Mouse (Mus musculus): ENCODE data around the gene Manba.

Gene Manba

DNA sequence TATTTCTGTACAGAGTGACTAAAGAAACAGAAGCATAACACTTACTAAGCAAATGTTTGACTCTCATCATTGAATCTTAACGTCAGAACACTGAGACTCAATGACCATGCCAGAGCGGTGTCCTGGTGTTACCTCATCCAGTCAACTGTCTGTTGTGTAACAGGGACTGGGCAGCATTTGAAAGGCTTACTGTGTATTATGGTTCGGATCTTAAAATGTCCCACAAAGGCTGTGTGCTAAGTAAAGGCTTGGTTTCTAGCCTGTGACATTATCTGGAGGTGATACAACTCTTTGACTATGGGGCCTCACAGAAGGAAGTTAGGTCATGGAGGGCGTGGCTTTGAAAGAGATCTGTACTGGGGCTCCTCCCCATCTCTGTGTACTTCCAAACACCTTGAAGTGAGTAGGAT lies 101.1 kb downstream of the Manba start:
- no peak for DNase-seq

DNA sequence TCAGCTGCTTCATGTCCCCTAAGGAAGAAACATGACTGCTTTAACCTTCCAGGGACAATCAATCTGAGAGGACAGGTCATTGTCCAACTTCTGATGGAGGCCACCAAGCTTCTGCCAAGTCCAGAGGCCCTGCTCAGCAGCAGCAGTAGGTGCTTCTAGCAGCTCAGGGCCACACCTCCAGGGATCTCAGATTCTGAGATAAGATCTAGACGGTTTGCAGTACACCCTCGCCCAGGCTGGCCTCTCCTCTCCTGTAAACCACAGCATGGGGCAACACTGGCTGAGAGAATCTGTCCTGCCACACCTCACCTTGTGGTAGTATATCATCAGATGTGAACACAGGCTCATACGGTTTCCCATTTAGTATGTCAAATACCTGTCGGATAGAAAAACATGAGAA lies 105.1 kb downstream of the Manba start:
- DNase-seq: no peak

DNA sequence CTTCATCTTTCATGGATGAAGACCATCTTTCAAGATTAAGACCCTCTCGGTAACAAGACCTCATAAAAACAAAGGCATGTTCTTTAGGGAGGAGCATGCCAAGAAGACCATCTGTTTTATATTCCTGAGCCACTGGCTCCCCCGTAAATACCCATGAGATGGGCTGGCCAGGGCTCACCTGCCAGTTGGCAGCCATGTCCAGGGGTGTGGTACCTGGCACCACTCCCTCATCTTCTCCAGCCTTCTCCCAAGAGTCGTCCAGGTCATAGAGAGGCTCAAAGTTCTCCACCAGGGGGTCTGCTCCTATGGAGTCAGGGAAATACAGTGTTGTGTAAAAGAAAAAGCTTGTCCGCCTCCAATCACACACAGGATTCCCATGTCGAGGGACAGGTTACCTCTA lies 106.0 kb downstream of the Manba start:
- DNase-seq: no peak

DNA sequence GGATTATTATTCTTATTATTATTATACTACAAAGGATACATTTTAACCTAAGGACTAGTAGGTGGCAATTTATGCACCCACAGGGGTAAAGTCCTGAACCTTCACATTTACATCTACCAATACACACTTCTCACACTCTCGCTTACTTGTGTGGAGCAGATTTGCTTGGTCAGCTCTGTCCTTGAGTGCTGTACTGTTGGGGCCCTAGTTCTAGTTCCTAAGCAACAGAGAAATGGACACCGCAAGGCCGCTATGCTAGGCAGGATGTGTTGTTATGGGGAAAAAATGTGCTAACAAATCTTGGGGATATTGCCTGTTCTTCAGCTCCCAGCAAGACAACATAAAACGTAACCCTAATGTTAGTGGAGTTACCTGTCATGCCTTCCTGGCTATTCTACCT lies 106.6 kb downstream of the Manba start:
- DNase-seq: no peak

DNA sequence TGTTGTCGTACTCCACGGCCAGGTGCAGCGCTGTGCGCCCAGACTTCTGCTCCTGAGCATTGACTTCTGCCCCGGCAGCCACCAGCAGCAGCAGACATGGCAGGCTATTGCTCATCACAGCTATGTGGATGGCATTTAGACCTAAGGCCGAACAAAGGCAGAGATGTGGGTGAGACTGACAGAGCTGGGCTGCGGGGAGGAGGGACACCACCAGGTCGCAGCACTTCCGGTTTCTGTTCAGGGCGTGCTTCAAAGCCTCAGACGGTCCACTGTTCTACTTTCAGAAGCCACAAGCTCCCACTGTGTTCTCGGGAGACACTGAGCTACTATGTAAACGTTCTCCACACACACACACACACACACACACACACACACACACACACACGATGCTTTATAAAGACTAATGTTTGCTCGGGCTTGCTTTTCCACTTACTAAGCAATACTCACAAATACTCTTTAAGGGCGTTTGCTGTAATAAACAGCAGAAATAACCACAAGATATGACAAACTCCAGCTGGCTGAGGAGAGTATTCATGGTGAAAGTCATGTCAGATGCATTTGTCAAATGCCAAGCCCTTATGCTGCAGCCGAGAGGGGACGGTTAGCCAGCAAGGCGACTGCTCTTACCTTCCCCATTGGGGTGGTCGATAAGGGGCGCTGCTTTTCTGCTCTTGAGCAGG lies 109.0 kb downstream of the Manba start:
- DNase-seq: peak; percentile 54

DNA sequence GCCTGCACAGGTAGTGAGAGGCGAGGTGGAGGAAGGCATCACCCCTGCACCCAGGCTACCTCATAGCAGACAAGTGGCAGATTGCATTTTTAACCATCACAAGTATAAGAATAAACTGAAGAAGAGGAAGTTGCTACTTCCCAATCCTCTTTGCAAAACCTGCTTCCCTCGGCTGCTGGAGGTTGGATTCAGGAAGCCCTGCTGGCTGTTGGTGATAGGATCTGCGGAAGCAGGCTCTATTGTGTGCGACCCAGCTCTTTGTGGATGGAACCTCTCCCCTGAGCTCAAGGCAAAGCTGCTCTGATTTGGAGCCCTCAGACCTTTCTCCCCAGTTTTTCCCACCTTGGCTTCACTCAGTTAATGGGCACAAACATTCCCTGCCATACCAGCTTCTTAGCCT lies 111.6 kb downstream of the Manba start:
- DNase-seq: no peak

DNA sequence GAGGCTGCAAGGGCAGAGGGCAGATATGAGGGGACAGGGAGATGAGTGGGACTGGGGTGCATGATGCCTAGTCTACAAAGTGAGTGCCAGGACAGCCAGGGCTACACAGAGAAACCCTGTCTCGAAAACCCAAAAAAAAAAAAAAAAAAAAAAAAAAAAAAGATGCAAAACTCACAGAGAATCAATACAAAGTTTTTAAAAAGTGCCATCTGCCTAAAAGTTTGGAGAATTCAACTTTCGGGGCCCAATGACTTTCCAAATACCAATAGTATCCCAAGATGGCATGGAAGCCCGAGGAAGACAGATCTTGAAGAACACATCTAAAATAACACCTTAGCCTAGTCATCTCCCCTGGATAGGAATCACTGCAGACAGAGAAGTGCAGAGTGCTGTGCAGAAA lies 112.9 kb downstream of the Manba start:
- no peak for DNase-seq

DNA sequence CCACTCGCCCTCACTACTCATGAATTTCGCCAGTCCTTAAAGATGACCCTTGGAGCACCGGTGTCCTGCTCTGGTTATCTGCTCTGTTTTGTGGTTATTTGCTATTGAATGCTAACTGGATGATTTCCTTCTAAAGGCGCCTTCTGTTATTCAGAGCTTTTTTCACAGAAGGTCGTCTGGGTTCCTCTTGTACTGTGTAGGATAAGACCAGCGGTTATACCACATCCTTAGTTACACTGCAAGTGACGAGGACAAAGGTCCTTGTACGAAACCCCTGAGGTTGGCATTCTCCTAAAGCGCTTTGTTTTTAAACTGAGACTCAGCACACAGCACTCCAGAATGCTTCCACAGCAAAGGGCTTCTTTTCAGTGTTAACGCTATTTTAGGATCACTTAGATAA lies 117.3 kb downstream of the Manba start:
- DNase-seq: peak; percentile 51

DNA sequence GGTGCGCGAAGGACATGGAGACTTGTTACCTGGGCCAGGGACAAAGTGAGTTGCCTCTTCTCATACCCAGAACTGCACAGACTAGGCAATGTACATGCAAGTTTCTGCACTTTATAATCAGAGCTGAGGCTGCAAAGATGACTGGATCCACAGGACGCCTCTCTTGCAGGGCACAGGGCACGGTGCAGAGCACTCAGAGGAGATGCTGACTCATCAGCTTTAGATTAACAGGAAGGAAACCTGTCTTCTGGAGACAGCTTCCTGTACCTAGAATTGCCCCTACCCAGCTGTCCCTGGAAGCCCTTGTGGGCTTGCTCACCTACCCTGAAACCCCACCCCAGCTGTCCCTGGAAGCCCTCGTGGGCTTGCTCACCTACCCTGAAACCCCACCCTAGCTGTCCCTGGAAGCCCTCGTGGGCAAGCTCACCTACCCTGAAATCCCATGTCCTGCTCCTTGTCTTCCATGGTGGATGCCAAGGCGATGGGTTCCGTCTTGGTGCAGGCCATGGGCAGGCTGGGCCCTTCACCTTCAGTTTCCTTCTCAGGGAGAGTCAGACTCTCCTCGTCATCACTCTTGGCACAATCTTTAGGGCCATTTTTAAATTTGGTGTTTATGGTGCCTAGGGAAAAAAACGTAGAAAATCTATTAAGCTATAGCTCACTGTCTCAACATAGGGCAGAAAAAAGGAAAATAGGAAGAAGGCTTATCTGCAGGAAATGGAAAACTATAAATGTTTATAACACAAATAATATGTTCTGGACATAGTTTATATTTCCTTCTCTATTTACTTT lies 119.4 kb downstream of the Manba start:
- DNase-seq: peak; percentile 58

DNA sequence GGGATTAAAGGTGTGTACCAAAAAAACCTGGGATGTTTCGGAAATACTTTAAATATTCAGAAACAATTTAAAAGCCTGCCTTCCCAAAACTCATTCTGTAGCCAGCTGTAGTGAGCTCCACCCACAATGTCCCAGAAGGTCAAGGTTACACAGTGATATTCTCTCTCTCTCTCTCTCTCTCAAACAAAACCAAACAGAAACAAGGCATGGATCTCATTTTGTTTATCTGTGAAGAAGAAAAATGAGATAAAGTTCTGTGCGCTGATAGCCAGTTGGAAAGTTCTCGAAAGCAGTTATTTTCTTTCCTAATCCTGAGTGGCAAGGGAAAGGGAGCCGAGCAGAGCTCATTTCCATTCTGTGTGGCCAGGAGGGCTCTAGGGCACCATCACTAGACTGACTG lies 120.1 kb downstream of the Manba start:
- no peak for DNase-seq

DNA sequence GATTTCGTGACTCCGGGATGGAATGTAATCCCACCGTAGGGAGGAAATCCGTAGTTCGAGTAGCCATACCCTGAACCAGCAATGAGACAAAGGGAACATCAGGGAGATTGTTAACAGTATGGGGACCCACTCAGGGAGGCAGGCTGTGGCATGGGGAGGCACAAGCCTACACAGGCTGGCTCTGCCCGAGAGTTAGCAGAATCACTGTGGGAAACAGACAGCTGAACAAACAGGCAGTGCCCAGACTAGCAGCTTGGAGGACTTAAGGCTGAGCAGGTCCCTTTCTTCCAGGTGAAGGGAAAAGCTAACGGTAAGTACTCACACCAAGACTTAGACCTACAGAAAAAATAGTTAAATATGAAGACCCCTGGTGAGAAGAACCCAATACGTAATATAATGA lies 121.2 kb downstream of the Manba start:
- DNase-seq: no peak

DNA sequence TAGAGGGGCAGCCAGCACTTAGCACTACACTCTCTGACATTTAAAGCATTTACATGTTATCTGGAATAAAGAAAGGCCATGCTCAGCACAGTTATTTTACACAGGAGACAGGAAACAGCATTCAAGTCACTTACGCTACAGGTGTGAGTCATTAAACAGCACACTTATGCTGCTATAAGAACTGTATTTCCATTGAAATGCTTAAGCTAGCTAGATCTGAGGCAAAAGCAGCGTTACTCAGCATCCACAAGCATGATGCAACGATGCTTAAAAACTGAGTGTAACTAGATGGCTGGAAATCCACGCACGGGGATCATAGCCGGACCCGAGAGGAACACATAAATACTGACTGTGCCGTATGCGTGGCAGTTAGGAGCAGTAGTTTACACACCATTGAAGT lies 121.6 kb downstream of the Manba start:
- no peak for DNase-seq

DNA sequence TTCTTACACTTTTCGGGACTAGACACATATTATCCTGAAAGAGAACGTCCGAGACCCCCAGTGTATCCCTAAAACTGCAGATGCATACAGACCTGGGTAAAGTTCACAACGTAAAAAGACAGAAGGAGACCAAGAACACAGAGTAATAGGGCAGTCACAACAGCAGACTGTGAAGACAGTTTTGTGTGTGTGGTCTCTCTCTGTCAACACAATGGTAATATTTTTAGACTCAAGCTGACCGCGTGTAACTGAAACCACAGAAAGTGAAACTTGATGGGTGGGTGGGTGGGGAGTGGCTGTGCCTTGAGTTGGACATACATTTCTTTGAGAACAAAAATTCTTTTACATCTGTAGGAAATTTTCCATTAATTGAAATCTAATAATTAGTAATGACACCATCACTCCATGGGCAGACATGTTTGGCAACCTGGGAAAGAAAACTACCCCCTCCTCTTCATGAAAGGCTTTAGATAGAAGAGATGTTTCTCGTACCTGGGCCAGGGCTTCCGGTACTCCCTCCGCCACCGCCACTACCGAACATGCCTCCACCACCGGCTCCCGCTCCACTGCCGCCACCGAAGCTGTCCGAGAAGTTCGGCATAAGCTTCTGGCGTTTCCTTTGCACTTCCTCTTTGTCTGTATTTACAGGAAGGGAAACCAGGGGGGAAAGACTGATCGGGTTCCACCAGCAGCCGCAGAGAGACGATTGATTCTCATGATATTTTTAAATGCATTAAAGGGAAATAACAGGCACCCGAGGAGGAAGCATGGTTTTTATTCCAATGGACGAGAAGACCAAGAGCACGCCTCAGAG lies 122.5 kb downstream of the Manba start:
- peak; percentile 61 for DNase-seq

DNA sequence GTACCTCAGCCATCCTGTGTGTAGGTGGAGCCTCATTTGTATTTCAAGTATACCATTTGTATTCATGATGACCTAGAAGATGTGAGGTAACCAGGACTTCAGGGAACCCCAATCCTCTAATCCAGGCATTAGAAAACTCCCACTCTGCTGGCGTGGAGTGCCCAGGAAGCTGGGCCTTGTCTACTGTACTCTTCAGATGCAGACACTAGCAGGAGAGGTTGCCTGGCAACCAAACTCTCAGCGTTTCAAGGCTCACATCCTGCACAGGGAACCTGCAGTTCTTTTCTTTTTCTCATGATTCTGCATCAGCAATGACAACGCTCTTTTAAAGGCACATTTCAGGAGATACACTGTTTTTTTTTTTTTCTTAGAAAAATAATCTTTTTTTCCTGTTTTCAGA lies 124.8 kb downstream of the Manba start:
- peak; percentile 37 for DNase-seq

DNA sequence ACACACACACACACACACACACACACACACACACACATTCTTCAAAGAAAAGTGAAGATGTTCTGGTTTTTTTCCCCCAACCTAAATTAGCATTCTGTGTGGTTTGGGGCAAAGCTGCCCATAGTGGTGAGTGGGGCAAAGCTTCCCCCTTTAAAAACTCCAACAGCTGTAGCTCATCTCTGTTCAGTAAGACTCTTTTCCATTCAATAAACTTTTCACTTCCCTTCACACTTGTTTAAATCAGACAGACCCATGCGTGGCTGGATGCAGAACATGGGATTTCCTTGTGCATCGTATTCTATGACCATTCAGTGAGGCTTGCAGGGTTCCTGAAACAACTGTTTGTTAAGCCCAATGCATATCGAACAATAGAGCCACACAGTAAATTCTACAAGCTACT lies 129.0 kb downstream of the Manba start:
- no peak for DNase-seq

DNA sequence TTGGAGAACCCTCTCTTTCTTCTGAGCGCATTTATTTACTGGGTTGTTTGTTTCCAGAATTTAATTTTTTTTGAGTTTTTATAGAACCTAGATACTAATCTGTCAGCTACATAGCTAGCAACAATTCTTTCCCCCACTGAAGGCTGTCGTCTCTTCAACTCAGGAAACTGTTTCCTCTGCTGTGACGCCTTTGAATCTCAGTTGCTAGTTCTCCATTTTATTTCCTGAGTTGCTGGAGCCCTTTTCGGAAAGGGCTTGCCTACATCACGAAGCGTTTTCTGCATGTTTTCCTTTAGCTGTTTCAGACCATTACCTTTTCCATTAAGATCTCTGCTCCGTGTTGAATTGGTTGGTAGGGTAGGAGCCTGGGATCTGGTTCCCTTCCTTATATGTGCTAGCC lies 131.3 kb downstream of the Manba start:
- DNase-seq: no peak

Measured in thymus, postnatal 14 days (tissue).